Mouse (Mus musculus) brain, embryonic 14.5 days (tissue): ENCODE measurements around the gene Gimap4.

ENCODE experiments used
- CTCF ChIP-seq: fragments of 200-500 bp; IDR thresholded peaks from 2 replicates; pipeline ENCODE4 v1.5.1; 2012; ENCODE audit warnings: inconsistent platforms, mild to moderate bottlenecking, moderate library complexity, borderline replicate concordance; ENCODE audit not compliant: insufficient read depth, insufficient read length; ENCODE audit errors: extremely low read depth
- POLR2A ChIP-seq: fragments of 200-500 bp; IDR thresholded peaks from 2 replicates; pipeline ENCODE4 v1.6.1; 2012; ENCODE audit warnings: mild to moderate bottlenecking, inconsistent platforms, borderline replicate concordance; ENCODE audit not compliant: poor library complexity, insufficient read depth, insufficient read length, severe bottlenecking; ENCODE audit errors: extremely low read depth

DNA sequence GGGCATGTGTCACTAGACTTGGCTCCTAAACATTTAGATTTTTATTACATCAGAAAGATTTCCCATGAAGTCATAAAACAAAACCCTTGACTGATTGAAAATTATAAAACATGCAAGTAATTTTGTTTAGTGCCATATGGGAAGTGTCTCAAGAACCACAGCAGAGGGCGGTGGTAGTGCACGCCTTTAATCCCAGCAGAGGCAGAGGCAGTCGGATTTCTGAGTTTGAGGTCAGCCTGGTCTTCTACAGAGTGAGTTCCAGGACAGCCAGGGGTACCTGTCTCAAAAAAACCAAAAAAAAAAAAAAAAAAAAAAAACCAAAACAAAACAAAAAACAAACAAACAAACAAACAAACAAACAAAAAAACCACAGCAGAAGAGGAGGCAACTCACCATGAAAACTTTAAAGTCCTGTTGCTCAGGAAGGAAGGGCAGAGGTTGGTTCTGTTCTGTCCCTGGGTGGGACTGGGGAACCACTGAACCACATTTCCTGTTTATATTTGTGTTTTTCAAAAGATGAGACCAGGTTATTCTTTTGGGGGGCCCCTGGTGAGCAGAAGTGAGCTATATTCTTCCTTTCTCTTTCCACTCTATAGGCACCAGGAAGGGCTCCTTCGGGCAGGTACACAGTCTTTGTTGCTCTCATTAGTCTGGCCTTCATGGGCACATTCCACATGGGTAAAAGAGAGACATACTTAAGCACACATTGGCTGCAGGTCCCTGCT lies 12.6 kb downstream of the Gimap4 start:
- TF ChIP-seq CTCF (no peak), POLR2A (no peak)
